Mouse (Mus musculus): ENCODE measurements around the gene Stk11. TPM values are rescaled to one million over a fixed set of nuclear protein-coding genes. Genes with fewer than 3 reads are reported as not detected.
A peak's percentile ranks its signal among the peaks of the same experiment; 100 is the strongest.

Gene Stk11
- polyA plus RNA-seq, 1 experiment from 2014 or later: 16.6 TPM

GRCm38 (mm10) chr10:80098630-80099029 lies 17.0 kb upstream of the Stk11 start:
- WGBS: 84% methylated on average over 5 of the region's 5 CpGs

GRCm38 (mm10) chr10:80100982-80101381 lies 14.6 kb upstream of the Stk11 start:
- no peak for ATAC-seq (ENCODE audit: insufficient number of reproducible peaks, low FRiP score, low TSS enrichment, low read depth)
- H3K9ac ChIP-seq: 0 out of 2 replicates have a peak overlapping the region, but pooled peaks have one; percentile 20
- 0 out of 2 replicates have a peak overlapping the region, but pooled peaks have one; percentile 38 for H3K27ac ChIP-seq
- H3K4me1 ChIP-seq: peaks cover 53% of the 10 kb centered on the region
- H3K9me3 ChIP-seq: no peaks in the 10 kb centered on the region
- WGBS: 52% methylated on average over 11 of the region's 11 CpGs
- peak overlapping the region; percentile 89 for H3K4me2 ChIP-seq
- H3K27me3 ChIP-seq: no peaks in the 10 kb centered on the region
- H3K36me3 ChIP-seq: no peaks in the 10 kb centered on the region
- H3K4me3 ChIP-seq: peak overlapping the region; percentile 94

More at GRCm38 (mm10) chr10:80098630-80099029, 17.0 kb upstream of the Stk11 start:
- H3K27ac ChIP-seq: peak overlapping the region; percentile 24; the same call in 1 of the 2 replicates
- H3K36me3 ChIP-seq: 0 out of 2 replicates have a peak, but pooled peaks cover 1% of the 10 kb centered on the region
- peaks cover 57% of the 10 kb centered on the region for H3K4me1 ChIP-seq
- no peaks in the 10 kb centered on the region for H3K27me3 ChIP-seq
- H3K4me2 ChIP-seq: no peak overlapping the region
- H3K9me3 ChIP-seq: no peaks in the 10 kb centered on the region
- H3K4me3 ChIP-seq: no peak overlapping the region
- no peak for ATAC-seq (ENCODE audit: insufficient number of reproducible peaks, low FRiP score, low TSS enrichment, low read depth)
- no peak overlapping the region for H3K9ac ChIP-seq

- peaks cover 39% of the 10 kb centered on the region for H3K4me1 ChIP-seq
- H3K4me3 ChIP-seq: peak overlapping the region; percentile 94
- WGBS: under 1% methylated on average over 56 of the region's 59 CpGs
- no peaks in the 10 kb centered on the region for H3K36me3 ChIP-seq
- H3K9ac ChIP-seq: peak overlapping the region; percentile 89
- peak; percentile 66 for ATAC-seq (ENCODE audit: insufficient number of reproducible peaks, low FRiP score, low TSS enrichment, low read depth)
- no peaks in the 10 kb centered on the region for H3K9me3 ChIP-seq
- H3K27ac ChIP-seq: peak overlapping the region; percentile 77
- H3K4me2 ChIP-seq: peak overlapping the region; percentile 89
- H3K27me3 ChIP-seq: no peaks in the 10 kb centered on the region
These were observed 13.2 kb upstream of the Stk11 start for GRCm38 (mm10) chr10:80102216-80102915.

GRCm38 (mm10) chr10:80103032-80103431 lies 12.6 kb upstream of the Stk11 start:
- H3K9me3 ChIP-seq: no peaks in the 10 kb centered on the region
- peak overlapping the region; percentile 89 for H3K4me2 ChIP-seq
- H3K27ac ChIP-seq: peak overlapping the region; percentile 77
- ATAC-seq (ENCODE audit: insufficient number of reproducible peaks, low FRiP score, low TSS enrichment, low read depth): no peak
- H3K36me3 ChIP-seq: no peaks in the 10 kb centered on the region
- 80% methylated on average over 2 of the region's 2 CpGs for WGBS
- H3K9ac ChIP-seq: no peak overlapping the region
- H3K4me3 ChIP-seq: peak overlapping the region; percentile 94; the same call in 1 of the 2 replicates
- no peaks in the 10 kb centered on the region for H3K27me3 ChIP-seq
- H3K4me1 ChIP-seq: peaks cover 36% of the 10 kb centered on the region

- Histone ChIP-seq H3K9ac (no peak overlapping the region), H3K36me3 (no peaks in the 10 kb centered on the region), H3K4me3 (no peak overlapping the region), H3K4me1 (peaks cover 30% of the 10 kb centered on the region), H3K27me3 (no peaks in the 10 kb centered on the region), H3K9me3 (no peaks in the 10 kb centered on the region), H3K27ac (no peak overlapping the region), H3K4me2 (no peak overlapping the region)
- ATAC-seq (ENCODE audit: insufficient number of reproducible peaks, low FRiP score, low TSS enrichment, low read depth): no peak
- WGBS: 70% methylated on average over 3 of the region's 3 CpGs
These were observed 11.4 kb upstream of the Stk11 start for GRCm38 (mm10) chr10:80104181-80104580.

- H3K4me2 ChIP-seq: peak within 1 kb of the TSS; percentile 17; the same call in 1 of the 2 replicates
- no peak for ATAC-seq (ENCODE audit: insufficient number of reproducible peaks, low FRiP score, low TSS enrichment, low read depth)
- no peaks in the 10 kb centered on the region for H3K36me3 ChIP-seq
- 59% methylated on average over 5 of the region's 5 CpGs for WGBS
- peaks cover 24% of the 10 kb centered on the region for H3K4me1 ChIP-seq
- H3K9me3 ChIP-seq: no peaks in the 10 kb centered on the region
- peak within 1 kb of the TSS; percentile 16; the same call in 1 of the 2 replicates for H3K4me3 ChIP-seq
- 0 out of 2 replicates have a peak within 1 kb of the TSS, but pooled peaks have one; percentile 1 for H3K9ac ChIP-seq
- H3K27ac ChIP-seq: peak within 1 kb of the TSS; percentile 73
- no peaks in the 10 kb centered on the region for H3K27me3 ChIP-seq
These were observed 10.1 kb upstream of the Stk11 start, which contains the start of gene Sbno2 for GRCm38 (mm10) chr10:80105460-80105859. Sbno2 (minus strand) TSS chr10:80105571.

- H3K9ac ChIP-seq: 0 out of 2 replicates have a peak overlapping the region, but pooled peaks have one; percentile 1
- H3K4me3 ChIP-seq: peak overlapping the region; percentile 16; the same call in 1 of the 2 replicates
- peaks cover 20% of the 10 kb centered on the region for H3K4me1 ChIP-seq
These were observed 9.7 kb upstream of the Stk11 start for GRCm38 (mm10) chr10:80105926-80106325.

GRCm38 (mm10) chr10:80107678-80108077 lies 7.9 kb upstream of the Stk11 start:
- Histone ChIP-seq H3K4me2 (no peak overlapping the region), H3K4me1 (peaks cover 8% of the 10 kb centered on the region), H3K36me3 (no peaks in the 10 kb centered on the region), H3K4me3 (no peak overlapping the region), H3K9me3 (no peaks in the 10 kb centered on the region), H3K27ac (no peak overlapping the region), H3K27me3 (no peaks in the 10 kb centered on the region), H3K9ac (no peak overlapping the region)
- WGBS: 67% methylated on average over 6 of the region's 6 CpGs
- ATAC-seq (ENCODE audit: insufficient number of reproducible peaks, low FRiP score, low TSS enrichment, low read depth): no peak

More at GRCm38 (mm10) chr10:80105926-80106325, 9.7 kb upstream of the Stk11 start:
- no peak for ATAC-seq (ENCODE audit: insufficient number of reproducible peaks, low FRiP score, low TSS enrichment, low read depth)
- no peaks in the 10 kb centered on the region for H3K27me3 ChIP-seq
- peak overlapping the region; percentile 17; the same call in 1 of the 2 replicates for H3K4me2 ChIP-seq
- peak overlapping the region; percentile 73 for H3K27ac ChIP-seq
- WGBS: 67% methylated on average over 5 of the region's 5 CpGs
- H3K36me3 ChIP-seq: no peaks in the 10 kb centered on the region
- H3K9me3 ChIP-seq: no peaks in the 10 kb centered on the region

GRCm38 (mm10) chr10:80114341-80115284 lies 990 bp upstream of the Stk11 start:
- no peak for ATAC-seq (ENCODE audit: insufficient number of reproducible peaks, low FRiP score, low TSS enrichment, low read depth)
- Histone ChIP-seq H3K36me3 (peaks cover 15% of the 10 kb centered on the region), H3K27ac (peak overlapping the region; percentile 87), H3K4me1 (peaks cover 39% of the 10 kb centered on the region), H3K4me3 (peak overlapping the region; percentile 93), H3K9me3 (no peaks in the 10 kb centered on the region), H3K9ac (peak overlapping the region; percentile 44), H3K27me3 (no peaks in the 10 kb centered on the region), H3K4me2 (peak overlapping the region; percentile 68)
- WGBS: 2% methylated on average over 27 of the region's 27 CpGs

- H3K27ac ChIP-seq: peak overlapping the region; percentile 87
- H3K9me3 ChIP-seq: no peaks in the 10 kb centered on the region
- H3K9ac ChIP-seq: peak overlapping the region; percentile 91
- H3K4me2 ChIP-seq: peak overlapping the region; percentile 87
- H3K36me3 ChIP-seq: peaks cover 29% of the 10 kb centered on the region
- WGBS: under 1% methylated on average over 63 of the region's 63 CpGs
- H3K27me3 ChIP-seq: no peaks in the 10 kb centered on the region
- peaks cover 46% of the 10 kb centered on the region for H3K4me1 ChIP-seq
- ATAC-seq (ENCODE audit: insufficient number of reproducible peaks, low FRiP score, low TSS enrichment, low read depth): no peak
- peak overlapping the region; percentile 93 for H3K4me3 ChIP-seq
These were observed 337 bp downstream of the Stk11 start for GRCm38 (mm10) chr10:80115944-80116335.

- Histone ChIP-seq H3K27me3 (no peaks in the 10 kb centered on the region), H3K9ac (peak overlapping the region; percentile 91), H3K9me3 (no peaks in the 10 kb centered on the region), H3K27ac (peak overlapping the region; percentile 50), H3K4me3 (peak overlapping the region; percentile 93), H3K36me3 (peaks cover 31% of the 10 kb centered on the region), H3K4me2 (peak overlapping the region; percentile 87), H3K4me1 (peaks cover 46% of the 10 kb centered on the region)
- ATAC-seq (ENCODE audit: insufficient number of reproducible peaks, low FRiP score, low TSS enrichment, low read depth): no peak
- WGBS: 0% methylated on average over 27 of the region's 27 CpGs
These were observed 942 bp downstream of the Stk11 start for GRCm38 (mm10) chr10:80116563-80116926.
